Mouse (Mus musculus) telencephalon, adult 2 months (tissue): ENCODE measurements at regions not wholly inside any gene's neighbourhood (a gene's known extent, or its start where the extent isn't known, plus 50 kb on each side); places are given as distances from the start of the nearest gene placed in this dataset.

ENCODE experiments used
- DNase-seq: peaks from one replicate; pipeline ENCODE4 v3.0.0-alpha.2; 2011; ENCODE audit warnings: low read depth, low spot score

DNA sequence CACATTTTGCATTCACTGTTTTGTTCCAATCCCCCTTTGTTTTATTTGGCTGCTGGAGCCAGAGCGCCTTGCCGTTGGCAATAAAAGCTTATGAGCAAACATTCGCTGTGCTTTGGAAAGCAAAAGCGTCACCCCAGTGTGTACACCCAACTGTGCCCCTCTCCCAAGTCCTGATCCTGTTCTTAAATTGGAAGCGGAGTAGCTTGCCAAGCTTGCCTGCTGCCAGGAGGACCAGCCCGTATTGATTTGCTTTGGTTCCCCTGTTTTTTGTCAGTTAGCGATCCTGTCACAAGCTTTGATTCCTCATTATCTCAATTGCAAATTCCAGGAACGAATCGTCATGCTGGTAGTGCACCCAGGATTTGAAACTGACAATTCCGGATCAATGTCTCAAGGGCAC is 917.5 kb downstream of the Olfm4 start:
- DNase-seq = peak; percentile 24

DNA sequence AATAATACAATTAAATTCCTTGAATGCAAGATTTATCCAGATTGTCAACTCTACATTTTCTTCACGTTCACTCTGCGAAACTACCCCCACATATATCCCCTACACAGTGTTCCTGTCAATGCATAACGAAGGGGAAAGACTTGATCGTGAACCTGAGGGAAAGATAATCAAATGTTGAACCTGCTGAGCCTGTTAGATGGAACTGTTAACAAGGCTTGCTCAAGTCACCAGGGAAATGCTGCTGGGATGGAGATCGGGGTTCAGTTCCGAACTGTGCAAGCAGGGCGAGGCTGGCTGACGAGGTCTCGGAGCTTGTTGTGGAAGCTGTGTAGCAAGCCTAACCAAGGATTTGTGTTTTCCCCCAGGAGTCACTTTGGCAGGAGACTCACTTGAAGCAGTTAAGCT is 917.9 kb downstream of the Olfm4 start:
- DNase-seq = no peak

DNA sequence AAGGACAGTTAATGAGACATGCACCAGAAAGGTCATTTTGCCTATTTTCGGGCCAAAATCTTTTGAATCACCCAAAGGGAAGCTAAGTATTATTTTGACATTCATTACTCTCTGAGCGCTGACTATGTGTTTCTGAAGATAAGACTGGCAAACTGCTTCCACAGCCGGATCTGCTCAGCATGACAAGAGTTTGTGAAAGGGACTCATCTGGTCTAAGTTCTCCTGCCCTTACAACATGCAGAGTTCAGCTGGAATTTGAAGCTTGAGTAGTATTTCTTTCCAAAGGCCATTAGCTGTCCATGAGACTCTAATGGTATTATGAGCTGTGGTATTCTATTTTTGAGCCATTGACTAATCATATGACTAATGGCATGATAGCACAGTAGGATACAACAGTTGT is 932.1 kb downstream of the Olfm4 start:
- no peak for DNase-seq

DNA sequence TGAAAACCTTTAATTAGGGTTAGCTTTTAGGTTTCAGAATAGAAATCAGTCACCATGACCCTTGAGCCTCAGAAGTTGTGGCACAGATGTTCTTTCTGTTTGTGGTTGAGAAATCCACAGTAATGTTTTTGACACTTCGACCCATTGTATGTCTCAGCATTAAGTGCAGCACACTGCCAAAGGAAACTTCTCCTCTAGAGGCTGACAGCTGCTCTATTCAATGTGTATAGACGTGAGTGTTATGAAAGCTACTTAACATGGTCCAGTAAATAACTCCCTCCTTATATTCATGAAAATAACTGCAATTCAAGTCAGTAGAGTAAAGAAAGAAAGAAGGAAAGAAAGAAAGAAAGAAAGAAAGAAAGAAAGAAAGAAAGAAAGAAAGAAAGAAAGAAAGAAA is 939.9 kb downstream of the Olfm4 start:
- no peak for DNase-seq

DNA sequence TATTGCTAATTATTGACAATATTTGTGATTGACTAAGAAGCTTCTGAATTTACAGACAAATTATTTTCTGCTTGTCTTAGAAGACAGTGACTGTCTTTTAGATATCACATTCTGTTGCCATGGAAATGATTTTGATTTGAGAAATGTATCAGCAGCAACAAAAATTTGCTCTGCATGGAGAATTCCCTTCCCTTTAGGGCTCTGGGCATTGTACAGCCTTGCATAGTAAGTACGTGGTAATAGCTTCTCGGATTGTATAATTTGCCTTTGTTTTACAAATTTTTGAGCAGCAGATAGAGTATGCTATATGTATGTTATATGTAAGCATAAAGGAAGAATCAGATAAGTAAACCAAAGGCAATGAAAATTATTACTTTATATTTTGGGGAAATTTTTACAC is 976.1 kb downstream of the Olfm4 start:
- DNase-seq = no peak

DNA sequence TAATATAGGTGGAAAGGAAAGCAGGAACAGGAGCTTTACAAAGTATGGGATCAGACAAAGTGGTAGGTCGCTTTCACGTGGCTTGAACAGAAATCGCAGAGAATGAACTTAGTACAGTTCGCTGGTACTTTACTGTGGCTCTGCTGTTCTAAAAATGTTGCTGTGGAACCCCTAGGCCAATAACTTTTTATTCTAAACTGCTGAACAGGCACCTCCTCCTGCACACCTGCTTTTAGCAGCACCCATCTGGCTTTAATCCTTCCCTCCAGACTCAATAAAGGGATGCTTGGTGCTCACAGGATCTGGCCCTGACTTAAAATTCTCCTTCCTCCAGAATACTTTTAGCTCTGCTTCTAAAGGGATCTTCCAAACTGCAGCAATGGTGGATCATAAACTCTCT is 991.9 kb downstream of the Olfm4 start:
- no peak for DNase-seq

DNA sequence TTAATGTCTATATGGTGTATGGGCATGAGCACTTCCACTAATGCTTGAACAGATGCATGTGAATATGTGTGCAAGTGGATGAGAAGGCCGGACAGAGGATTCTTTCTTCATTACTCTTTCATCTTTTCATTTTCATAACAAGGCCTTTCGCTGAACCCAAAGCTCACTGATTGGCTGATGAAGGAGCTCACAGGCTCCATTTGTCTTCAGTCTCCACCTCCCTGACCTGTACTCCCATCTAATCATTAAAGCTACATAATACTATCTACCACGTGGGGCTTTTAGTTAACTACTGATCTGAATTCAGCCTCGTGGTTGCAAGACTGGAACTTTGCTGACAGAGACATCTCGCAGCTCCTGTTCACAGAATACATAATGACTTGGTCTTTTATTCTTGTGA is 992.8 kb downstream of the Olfm4 start:
- no peak for DNase-seq

DNA sequence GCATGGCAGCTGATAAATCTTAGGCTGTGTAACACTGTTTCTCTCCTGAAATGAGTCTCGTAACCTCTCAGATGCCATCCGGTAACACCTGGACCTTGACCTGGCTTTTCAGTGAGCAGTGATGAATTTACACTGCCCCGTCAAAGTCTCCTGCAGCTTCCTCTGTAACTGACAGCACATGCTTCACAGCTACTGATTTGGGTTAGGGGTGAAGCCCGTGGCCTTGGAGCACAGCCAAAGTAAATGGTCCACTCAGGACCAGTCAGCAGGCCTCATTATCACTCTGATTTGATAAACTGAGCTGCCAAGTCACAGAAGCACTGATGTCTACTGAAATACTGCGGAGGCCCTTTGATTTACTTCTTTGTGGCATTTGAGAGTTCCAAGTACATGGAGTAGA is 995.6 kb downstream of the Olfm4 start:
- no peak for DNase-seq

DNA sequence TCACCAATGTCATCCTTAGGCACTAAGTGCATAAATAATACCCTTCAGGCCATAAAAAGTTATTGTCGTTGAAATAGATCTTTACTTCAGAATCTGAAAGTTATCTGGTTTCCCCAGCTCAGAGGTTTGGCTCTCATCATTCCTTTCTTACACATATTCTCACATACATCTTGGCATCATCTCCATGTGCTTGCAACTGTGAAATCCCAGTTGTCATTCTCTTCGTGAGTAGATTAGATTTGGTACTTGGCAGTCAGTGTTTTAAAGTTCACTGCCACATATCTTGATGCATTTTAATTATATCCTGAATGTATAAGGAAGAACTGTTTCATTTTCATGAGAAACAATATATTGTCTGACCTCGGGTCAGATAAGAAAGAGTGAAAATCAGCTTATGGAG is 1006.3 kb downstream of the Olfm4 start:
- no peak for DNase-seq

DNA sequence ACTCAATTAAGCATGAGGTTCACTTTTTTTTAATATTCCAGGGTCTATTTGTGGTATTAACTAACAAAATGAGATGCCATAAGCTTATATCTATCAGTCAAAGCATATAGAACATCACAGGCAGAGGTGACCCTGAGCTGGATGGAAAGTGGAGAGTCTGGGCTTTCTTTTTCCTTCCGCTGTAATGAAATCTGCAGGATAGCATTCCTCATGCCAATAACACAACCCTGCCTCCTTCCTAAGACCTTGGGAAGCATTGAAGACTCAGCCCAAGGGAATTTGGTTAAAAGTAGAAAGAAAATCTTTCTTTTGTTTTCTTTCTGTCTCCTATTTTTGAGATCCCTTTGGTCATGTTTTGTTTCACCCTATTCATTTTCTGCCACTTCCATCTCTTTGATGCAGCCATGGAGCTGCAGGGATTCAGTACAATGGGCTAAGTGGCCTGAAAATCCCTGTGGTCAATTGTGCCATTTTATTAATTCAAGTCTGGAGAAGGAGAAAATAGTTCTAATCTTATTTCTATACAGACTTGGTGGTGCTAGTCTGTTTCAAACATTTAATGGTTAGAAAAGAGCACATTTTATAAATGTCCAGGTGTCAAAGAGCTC is 1006.9 kb downstream of the Olfm4 start:
- DNase-seq = no peak

DNA sequence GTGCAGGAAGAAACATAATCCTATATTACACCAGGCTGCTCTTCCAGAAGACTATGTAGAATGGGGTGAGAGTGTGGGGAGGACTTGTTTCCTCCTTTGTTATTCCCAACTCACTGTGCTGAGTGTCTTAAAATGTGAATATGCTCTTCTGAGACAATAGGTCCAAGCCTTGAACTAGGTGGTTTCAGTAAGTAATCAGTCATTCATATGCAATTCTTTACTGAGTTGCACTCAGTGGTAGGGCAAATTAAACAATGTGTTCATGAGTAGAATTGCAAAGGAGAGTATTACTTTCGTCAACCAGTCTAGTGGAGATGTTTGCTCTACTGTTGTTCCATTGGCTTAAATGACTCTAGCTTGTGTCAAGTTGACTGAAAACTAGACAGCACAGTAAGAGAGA is 1015.1 kb downstream of the Olfm4 start:
- no peak for DNase-seq

DNA sequence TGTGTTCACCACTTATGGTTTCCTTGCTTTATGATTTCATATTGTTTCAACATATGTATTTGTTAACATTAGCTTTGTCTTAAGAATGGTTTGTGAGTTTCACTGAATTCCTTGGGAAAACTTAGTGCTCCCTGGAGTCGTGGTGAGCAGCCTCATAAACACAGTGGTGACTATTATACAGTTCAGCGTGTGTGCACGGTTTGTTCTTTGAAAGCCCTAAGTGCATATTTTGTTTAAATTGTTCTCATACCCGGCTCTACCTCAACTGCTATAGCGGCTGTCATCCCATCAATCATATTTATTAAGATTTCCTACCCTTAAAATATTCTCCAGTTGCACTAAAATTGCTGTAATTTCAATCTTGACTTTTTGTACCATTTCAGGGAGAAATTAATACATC is 1029.3 kb downstream of the Olfm4 start:
- DNase-seq = no peak

DNA sequence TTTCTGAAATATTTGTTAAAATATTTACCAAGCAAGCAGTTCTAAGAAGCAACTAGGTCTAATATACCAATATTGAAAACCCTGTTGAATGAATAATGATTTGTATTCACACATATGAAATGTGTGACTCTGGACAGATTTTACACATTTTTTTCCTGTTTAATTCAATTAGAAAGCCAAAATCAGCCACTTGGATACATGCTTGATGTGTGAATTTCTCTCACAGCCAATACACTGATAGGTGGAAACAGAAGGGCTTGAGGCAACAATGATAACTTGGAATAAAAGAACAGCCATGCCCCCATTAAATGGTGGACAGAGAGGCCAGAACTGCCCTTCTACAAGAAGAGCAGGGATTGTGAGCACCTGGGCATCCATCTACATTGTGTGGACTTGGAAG is 1047.6 kb downstream of the Olfm4 start:
- no peak for DNase-seq

DNA sequence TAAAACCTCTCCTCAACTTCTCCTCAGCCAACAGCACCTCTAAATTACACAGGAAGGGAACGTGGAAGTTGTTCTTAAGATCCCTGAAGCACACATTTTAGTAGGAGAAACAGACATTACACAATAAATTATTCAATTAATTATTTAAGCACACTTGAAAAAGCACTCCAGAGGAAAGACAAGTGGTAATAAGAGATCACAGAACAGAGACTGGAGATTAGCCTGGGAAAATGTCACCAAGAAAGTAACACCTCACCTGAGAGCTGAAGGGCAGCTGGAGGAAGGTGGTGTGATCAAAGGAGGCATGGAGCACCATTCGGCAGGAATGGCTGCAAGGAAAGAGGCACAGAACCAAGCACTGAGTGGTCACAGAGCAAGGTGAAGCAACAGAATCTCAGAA is 1053.8 kb downstream of the Olfm4 start:
- DNase-seq = no peak

DNA sequence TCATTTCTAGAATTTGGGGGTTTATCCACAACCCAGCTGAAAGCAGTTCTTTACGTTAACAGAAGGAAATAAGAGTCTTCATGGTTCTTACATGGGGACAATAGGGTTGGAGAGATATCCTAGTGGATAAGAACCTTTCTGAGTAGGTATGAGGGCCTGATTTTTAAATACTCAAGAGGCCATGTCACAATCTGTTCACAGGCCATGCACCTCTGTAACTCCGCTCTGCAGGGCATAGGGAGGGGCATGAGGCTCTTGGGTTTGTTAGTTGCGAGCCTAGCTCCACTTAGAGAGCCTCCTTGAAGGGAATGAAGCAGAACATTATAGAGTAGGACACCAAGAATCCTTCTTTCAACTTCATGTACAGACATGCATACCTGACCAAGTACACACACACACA is 1054.2 kb downstream of the Olfm4 start:
- DNase-seq = no peak
